Mouse (Mus musculus) embryonic facial prominence, embryonic 12.5 days (tissue): ENCODE measurements around the gene Gramd1b. TPM values are rescaled to one million over a fixed set of nuclear protein-coding genes. Genes with fewer than 3 reads are reported as not detected.

Experiments
- ATAC-seq: fragments of 200-750 bp; cut with Nextera tagmentation; 2 replicates; pipeline ENCODE4 v1.8.0; 2017; ENCODE audit not compliant: insufficient number of reproducible peaks, insufficient read depth, low FRiP score, low TSS enrichment
- H3K27ac ChIP-seq: fragments of 300-500 bp; sonication (generic); 2 replicates; pipeline ENCODE4 v1.5.1; 2016; ENCODE audit warnings: mild to moderate bottlenecking
- H3K27me3 ChIP-seq: fragments of 300-500 bp; sonication (generic); 2 replicates; pipeline ENCODE4 v1.6.1; 2016; ENCODE audit warnings: mild to moderate bottlenecking, moderate library complexity
- H3K36me3 ChIP-seq: fragments of 300-500 bp; sonication (generic); 2 replicates; pipeline ENCODE4 v1.6.1; 2016; ENCODE audit warnings: mild to moderate bottlenecking
- H3K4me1 ChIP-seq: fragments of 300-500 bp; sonication (generic); 2 replicates; pipeline ENCODE4 v1.6.1; 2016
- H3K4me2 ChIP-seq: fragments of 300-500 bp; sonication (generic); replicated peaks from 2 replicates; pipeline ENCODE4 v1.6.1; 2016; ENCODE audit warnings: mild to moderate bottlenecking, moderate library complexity
- H3K4me3 ChIP-seq: fragments of 300-500 bp; sonication (generic); 2 replicates; pipeline ENCODE4 v1.5.1; 2016; ENCODE audit warnings: mild to moderate bottlenecking
- H3K9ac ChIP-seq: fragments of 300-500 bp; sonication (generic); 2 replicates; pipeline ENCODE4 v1.6.1; 2016; ENCODE audit warnings: mild to moderate bottlenecking, moderate library complexity
- H3K9me3 ChIP-seq: fragments of 300-500 bp; sonication (generic); 2 replicates; pipeline ENCODE4 v1.6.1; 2016; ENCODE audit warnings: mild to moderate bottlenecking, moderate library complexity
- WGBS: fragments of 180-500 bp; shearing (Covaris S2); methylation state at CpG from one replicate; pipeline ENCODE4 v1.1.7; 2016; 5-methylcytosine and 5-hydroxymethylcytosine counted together
- polyA plus RNA-seq: library from polyadenylated mRNA; unstranded; fragments of >200 nt; fragmentation: Nextera tagmentation; extraction: Ambion mirVana; gene quantifications from 2 replicates; pipeline ENCODE4 v1.2.1, GENCODE M21; 2016

Gene Gramd1b
- polyA plus RNA-seq, 1 experiment from 2014 or later = 5.0 TPM

DNA sequence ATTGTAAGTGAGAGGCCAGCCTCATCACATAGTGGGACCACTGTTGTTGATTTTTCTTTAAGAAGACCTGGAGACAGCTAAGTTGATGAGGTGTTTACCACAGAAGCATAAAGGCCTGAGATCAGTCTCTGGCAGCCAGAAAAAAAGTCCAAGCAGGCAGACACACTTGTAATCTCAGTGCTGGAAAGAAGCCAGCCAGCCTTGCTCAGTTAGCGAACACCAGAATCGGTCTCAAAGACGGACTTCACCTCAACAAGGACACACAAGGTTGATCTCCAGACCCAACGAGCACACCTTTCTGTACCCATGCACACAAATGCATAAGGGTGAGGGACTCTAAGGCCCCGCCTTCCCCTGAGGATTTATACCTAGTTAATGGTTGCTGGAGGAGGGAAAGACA lies 125.9 kb downstream of the Gramd1b start:
- no peak overlapping the region for H3K27ac ChIP-seq
- no peaks in the 10 kb centered on the region for H3K36me3 ChIP-seq
- H3K4me2 ChIP-seq = no peak overlapping the region
- WGBS = 88% methylated on average over 5 of the region's 5 CpGs
- H3K4me1 ChIP-seq = peaks cover 9% of the 10 kb centered on the region; the same call in 1 of the 2 replicates
- no peak overlapping the region for H3K4me3 ChIP-seq
- H3K27me3 ChIP-seq = no peaks in the 10 kb centered on the region
- H3K9me3 ChIP-seq = no peaks in the 10 kb centered on the region
- H3K9ac ChIP-seq = no peak overlapping the region
- no peak for ATAC-seq

GRCm38 (mm10) chr9:40404637-40405036 lies 126.5 kb downstream of the Gramd1b start:
- H3K27ac ChIP-seq = no peak overlapping the region
- no peaks in the 10 kb centered on the region for H3K27me3 ChIP-seq
- peaks cover 9% of the 10 kb centered on the region; the same call in 1 of the 2 replicates for H3K4me1 ChIP-seq
- no peaks in the 10 kb centered on the region for H3K9me3 ChIP-seq
- H3K4me2 ChIP-seq = no peak overlapping the region
- no peaks in the 10 kb centered on the region for H3K36me3 ChIP-seq
- H3K9ac ChIP-seq = no peak overlapping the region
- WGBS = 91% methylated on average over 11 of the region's 11 CpGs
- H3K4me3 ChIP-seq = no peak overlapping the region
- no peak for ATAC-seq

GRCm38 (mm10) chr9:40403750-40404149 lies 127.4 kb downstream of the Gramd1b start:
- Histone ChIP-seq H3K27ac (no peak overlapping the region), H3K4me2 (no peak overlapping the region), H3K9ac (no peak overlapping the region), H3K4me3 (no peak overlapping the region), H3K4me1 (peaks cover 6% of the 10 kb centered on the region; the same call in 1 of the 2 replicates), H3K9me3 (no peaks in the 10 kb centered on the region), H3K27me3 (no peaks in the 10 kb centered on the region), H3K36me3 (no peaks in the 10 kb centered on the region)
- no peak for ATAC-seq
- WGBS = 82% methylated on average over 7 of the region's 7 CpGs

DNA sequence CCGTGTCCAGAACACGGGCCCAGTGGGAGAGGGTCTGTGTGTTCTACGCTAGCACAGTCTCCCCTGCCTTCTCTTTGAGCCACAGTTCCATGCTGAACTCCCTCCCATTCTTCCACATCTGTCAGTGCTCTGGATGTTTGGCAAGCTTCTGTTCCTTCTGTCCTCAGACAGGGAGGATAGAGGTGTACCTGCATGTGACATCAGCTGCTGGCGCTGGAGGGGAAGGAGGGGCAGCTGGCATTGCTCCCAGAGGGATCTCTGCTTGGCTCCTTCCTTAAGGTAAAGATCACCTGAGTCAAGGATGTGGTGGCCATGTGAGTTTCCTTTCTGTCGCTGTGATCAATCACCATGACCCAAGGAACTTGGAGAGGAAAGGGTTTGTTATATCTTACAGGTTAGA lies 129.4 kb downstream of the Gramd1b start:
- ATAC-seq = no peak
- Histone ChIP-seq H3K4me1 (0 out of 2 replicates have a peak, but pooled peaks cover 2% of the 10 kb centered on the region), H3K4me3 (no peak overlapping the region), H3K27me3 (no peaks in the 10 kb centered on the region), H3K27ac (no peak overlapping the region), H3K4me2 (no peak overlapping the region), H3K9me3 (no peaks in the 10 kb centered on the region), H3K9ac (no peak overlapping the region), H3K36me3 (no peaks in the 10 kb centered on the region)
- WGBS = 90% methylated on average over 5 of the region's 5 CpGs

DNA sequence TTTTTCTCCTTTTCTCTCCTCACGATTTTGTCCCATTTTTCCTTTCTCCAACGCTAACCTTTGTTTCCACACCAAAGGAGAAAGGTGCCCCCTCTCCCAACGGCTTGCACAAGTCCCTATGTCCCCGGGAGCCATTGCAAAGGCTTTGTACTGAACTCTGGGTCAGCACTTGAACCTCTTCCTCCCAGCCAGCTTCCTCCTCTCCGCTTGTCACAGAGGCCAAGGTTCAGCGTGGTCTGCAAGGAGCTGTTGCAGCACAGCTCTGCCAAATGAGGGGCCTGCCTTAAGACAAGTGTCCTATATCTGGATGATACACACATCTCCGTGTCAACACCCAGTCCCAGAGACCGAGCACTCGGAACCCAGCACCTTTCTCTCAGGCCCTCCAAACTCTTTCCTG lies 130.3 kb downstream of the Gramd1b start:
- Histone ChIP-seq H3K9ac (no peak overlapping the region), H3K27ac (no peak overlapping the region), H3K4me3 (no peak overlapping the region), H3K27me3 (no peaks in the 10 kb centered on the region), H3K4me1 (no peaks in the 10 kb centered on the region), H3K4me2 (no peak overlapping the region), H3K9me3 (no peaks in the 10 kb centered on the region), H3K36me3 (no peaks in the 10 kb centered on the region)
- ATAC-seq = no peak
- 74% methylated on average over 9 of the region's 9 CpGs for WGBS

GRCm38 (mm10) chr9:40400171-40400570 lies 131.0 kb downstream of the Gramd1b start:
- Histone ChIP-seq H3K4me3 (no peak overlapping the region), H3K4me1 (no peaks in the 10 kb centered on the region), H3K27me3 (no peaks in the 10 kb centered on the region), H3K36me3 (no peaks in the 10 kb centered on the region), H3K27ac (no peak overlapping the region), H3K9ac (no peak overlapping the region), H3K4me2 (no peak overlapping the region), H3K9me3 (no peaks in the 10 kb centered on the region)
- 43% methylated on average over 2 of the region's 2 CpGs for WGBS
- ATAC-seq = no peak

- H3K4me3 ChIP-seq = no peak overlapping the region
- ATAC-seq = no peak
- WGBS = 85% methylated on average over 6 of the region's 6 CpGs
Measured at GRCm38 (mm10) chr9:40399359-40399932, 131.7 kb downstream of the Gramd1b start.

GRCm38 (mm10) chr9:40397471-40398245 lies 133.5 kb downstream of the Gramd1b start:
- H3K4me3 ChIP-seq = no peak overlapping the region
- no peak for ATAC-seq
- WGBS = 65% methylated on average over 7 of the region's 7 CpGs
- H3K4me1 ChIP-seq = 0 out of 2 replicates have a peak, but pooled peaks cover 2% of the 10 kb centered on the region
- H3K9ac ChIP-seq = no peak overlapping the region
- no peaks in the 10 kb centered on the region for H3K27me3 ChIP-seq
- no peaks in the 10 kb centered on the region for H3K9me3 ChIP-seq
- H3K36me3 ChIP-seq = no peaks in the 10 kb centered on the region
- no peak overlapping the region for H3K4me2 ChIP-seq
- H3K27ac ChIP-seq = no peak overlapping the region

More at GRCm38 (mm10) chr9:40399359-40399932, 131.7 kb downstream of the Gramd1b start:
- Histone ChIP-seq H3K36me3 (no peaks in the 10 kb centered on the region), H3K27ac (no peak overlapping the region), H3K9ac (no peak overlapping the region), H3K27me3 (no peaks in the 10 kb centered on the region), H3K9me3 (no peaks in the 10 kb centered on the region), H3K4me2 (no peak overlapping the region), H3K4me1 (no peaks in the 10 kb centered on the region)

DNA sequence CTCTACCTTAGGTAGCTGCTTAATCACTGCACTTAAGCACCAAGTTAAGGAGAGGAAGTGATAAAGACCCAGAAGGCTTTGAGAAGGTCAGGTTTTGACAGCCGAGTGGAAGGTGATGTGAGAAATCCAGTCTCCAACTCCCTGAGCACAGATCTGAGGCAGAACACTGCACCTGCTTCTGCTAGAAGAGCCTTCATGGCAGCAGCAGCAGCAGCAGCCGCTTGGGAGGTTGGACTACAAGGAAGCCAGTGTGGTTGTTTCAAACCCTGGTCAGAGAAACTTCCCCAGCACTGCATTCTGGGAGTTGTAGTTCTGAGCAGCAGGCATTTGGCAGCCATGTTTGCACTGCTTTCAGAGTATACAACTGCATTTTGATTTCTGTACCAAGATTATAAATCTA lies 134.1 kb downstream of the Gramd1b start:
- Histone ChIP-seq H3K27ac (0 out of 2 replicates have a peak overlapping the region, but pooled peaks have one; percentile 7), H3K4me3 (peak overlapping the region; percentile 25), H3K9ac (no peak overlapping the region), H3K9me3 (no peaks in the 10 kb centered on the region), H3K4me2 (peak overlapping the region; percentile 34), H3K36me3 (no peaks in the 10 kb centered on the region), H3K27me3 (no peaks in the 10 kb centered on the region), H3K4me1 (peaks cover 8% of the 10 kb centered on the region)
- WGBS = 25% methylated on average over 2 of the region's 2 CpGs
- ATAC-seq = no peak

DNA sequence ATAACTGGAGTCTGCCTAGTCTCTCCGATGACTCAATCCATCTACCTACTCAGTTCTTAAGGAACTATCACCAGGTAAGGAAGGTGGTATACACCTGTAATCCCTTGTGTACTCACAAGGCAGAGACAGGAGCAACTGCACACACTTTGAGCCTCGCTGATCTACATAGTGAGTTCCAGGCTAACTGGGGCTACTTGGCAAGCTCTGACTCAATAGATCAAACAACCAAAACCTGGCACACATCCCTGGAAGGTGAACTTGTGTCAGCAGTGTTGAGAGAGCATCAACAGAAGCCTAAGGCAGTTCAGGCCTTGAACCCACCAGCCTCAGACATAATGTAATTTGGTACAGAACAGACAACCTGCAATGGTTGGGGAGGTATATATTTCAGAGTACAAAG lies 135.0 kb downstream of the Gramd1b start:
- H3K4me2 ChIP-seq = no peak overlapping the region
- H3K9me3 ChIP-seq = no peaks in the 10 kb centered on the region
- H3K4me1 ChIP-seq = peaks cover 17% of the 10 kb centered on the region
- 92% methylated on average over 2 of the region's 2 CpGs for WGBS
- H3K4me3 ChIP-seq = no peak overlapping the region
- no peak for ATAC-seq
- H3K36me3 ChIP-seq = no peaks in the 10 kb centered on the region
- no peaks in the 10 kb centered on the region; the same call in 1 of the 2 replicates for H3K27me3 ChIP-seq
- no peak overlapping the region for H3K27ac ChIP-seq
- H3K9ac ChIP-seq = no peak overlapping the region

- Histone ChIP-seq H3K36me3 (no peaks in the 10 kb centered on the region), H3K27ac (peak overlapping the region; percentile 59; the same call in 1 of the 2 replicates), H3K9ac (peak overlapping the region; percentile 25; the same call in 1 of the 2 replicates), H3K4me3 (0 out of 2 replicates have a peak overlapping the region, but pooled peaks have one; percentile 15), H3K4me2 (peak overlapping the region; percentile 45), H3K27me3 (no peaks in the 10 kb centered on the region; the same call in 1 of the 2 replicates), H3K9me3 (no peaks in the 10 kb centered on the region), H3K4me1 (peaks cover 21% of the 10 kb centered on the region)
- WGBS = 20% methylated on average over 20 of the region's 20 CpGs
- peak; percentile 89 for ATAC-seq
Measured at GRCm38 (mm10) chr9:40391852-40392695, 139.1 kb downstream of the Gramd1b start.
